Mouse (Mus musculus): ENCODE data around the gene Mybbp1a.
"Not testable (repeated sequence)": the region's sequence is repeated elsewhere in the genome, so short reads cannot be mapped to it uniquely, and the experiment has no call there.

The Mybbp1a gene

GRCm38 (mm10) chr11:72413601-72414190, 27.5 kb upstream of the Mybbp1a start:
- no peak for DNase-seq

DNA sequence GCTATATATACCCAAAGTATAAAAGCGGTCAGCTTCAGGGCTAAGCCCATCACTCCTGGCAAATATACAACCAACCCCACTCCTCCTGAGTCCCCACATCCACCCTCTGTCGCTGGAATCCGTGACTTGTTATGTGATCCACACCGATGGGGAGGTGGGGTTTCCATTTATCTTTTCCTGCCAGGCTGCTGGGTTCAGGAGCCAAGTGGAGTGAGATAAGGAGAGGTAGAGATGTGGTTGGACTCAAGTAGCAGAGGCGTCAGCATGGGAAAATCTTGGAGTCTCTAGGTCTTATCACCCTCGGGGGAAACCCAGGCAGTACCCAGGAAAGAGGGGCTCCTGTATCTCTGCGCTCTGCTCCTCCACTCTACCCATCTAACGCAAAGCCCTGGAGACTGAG, 26.0 kb upstream of the Mybbp1a start:
- DNase-seq = no peak

- DNase-seq = no peak
Observed at GRCm38 (mm10) chr11:72416666-72417065, 24.5 kb upstream of the Mybbp1a start.

DNA sequence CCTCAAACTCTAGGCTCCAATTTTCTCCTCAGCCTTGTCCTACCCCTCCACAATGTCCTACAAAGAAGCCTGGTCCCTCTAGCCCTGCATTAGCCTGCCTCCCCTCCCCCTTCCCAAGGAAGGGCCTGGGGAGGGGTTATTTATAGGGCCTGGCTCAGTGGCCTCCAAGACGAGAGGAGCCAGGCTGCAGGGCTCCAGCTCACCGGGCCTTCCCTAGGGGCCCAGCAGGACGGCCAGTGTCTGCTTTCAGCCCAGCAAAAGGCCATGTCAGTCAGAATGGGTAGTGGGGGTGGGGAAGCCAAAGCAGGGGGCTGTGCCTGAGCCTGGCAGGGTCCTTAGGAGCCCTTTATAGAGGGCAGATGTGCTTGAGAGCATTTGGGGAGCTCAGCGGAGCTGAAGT, 23.8 kb upstream of the Mybbp1a start:
- no peak for DNase-seq

GRCm38 (mm10) chr11:72418227-72418626, 22.9 kb upstream of the Mybbp1a start:
- DNase-seq = no peak

DNA sequence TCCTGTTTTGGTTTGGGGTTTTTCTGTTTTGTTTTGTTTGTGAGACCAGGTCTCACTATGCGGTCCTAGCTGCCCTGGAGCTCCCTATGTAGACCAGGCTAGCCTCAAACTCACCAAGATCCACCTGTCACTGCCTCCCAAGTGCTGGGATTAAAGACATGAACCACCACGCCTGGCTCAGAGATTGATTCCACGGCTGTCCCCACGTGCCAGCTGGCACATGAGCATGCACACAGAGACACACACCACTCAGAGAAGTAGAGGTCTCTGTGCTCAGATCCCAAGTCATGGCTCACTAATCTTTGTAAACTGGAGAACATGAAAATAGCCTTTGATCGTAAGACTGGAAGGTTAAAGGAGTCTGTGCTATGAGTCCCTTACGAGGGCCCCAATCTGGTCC, 22.1 kb upstream of the Mybbp1a start:
- no peak for DNase-seq

GRCm38 (mm10) chr11:72420460-72421122, 20.6 kb upstream of the Mybbp1a start:
- DNase-seq = no peak

DNA sequence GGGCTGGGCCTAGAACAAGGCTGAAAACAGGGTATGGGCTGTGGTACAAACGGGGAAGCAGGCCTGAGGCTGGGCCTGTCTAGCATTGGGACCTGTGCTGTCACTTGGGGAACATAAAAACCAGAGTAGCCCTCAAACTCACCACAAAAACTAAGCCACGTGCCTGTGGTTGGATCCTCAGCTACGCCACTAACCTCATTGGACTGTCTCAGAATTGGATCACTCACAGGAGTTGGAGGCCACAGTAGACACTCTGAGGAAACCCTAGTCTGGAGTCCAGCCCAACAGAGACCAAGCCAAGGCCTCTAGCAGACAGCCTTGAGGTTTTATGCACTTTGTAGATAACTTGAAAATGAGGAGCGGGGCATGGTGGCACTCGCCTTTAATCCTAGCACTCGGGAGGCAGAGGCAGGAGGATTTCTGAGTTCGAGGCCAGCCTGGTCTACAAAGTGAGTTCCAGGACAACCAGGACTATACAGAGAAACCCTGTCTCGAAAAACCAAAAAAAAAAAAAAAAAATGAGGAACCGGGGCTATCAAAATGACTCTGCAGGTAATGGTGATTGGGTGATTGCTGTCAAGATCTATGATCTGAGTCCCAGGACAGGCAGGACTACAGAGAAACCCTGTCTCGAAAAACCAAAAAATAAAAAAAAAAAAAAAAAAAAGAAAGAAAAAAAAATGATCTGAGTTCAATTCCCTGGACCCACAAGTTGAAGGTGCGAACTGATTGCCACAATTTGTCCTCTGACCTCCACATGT, 19.5 kb upstream of the Mybbp1a start:
- no peak for DNase-seq

DNA sequence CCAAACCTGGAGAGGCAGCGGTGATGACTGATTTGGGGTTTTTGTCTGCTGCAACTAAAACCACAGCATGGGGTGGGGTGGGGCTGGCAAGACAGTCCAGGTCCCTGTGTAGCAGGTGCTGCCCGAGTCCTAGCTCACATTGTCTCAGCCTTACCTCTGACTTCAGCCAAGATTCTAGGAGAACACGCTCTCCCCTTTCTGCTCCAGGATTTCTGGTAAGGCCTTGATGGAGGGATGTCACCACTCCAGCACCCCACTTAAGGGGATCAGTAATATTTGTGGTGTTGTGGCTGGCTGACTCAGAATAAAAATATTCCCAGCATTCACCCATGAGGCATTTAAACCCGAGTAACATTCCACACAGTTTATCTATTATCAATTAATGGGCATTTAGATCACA, 17.5 kb upstream of the Mybbp1a start:
- no peak for DNase-seq

DNA sequence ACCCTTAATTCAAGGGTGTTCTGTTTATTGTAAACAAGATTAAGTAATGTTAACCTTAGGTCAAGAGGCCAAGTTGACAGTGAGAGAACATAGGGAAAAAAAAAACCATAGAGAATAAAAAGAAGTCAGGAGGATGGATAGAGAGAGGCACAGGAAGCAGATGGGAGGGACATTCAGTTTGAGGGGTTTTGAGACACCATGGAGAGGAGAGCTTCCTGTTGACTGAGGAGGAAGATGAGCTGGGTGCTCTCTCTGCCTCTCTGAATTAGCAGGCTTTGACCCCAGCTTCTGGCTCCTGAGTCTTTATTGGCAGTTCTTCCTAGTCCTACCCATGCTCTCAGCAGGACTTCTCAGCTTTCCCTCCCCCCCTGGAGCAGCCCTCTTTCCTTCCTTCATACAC, 16.0 kb upstream of the Mybbp1a start:
- no peak for DNase-seq

DNA sequence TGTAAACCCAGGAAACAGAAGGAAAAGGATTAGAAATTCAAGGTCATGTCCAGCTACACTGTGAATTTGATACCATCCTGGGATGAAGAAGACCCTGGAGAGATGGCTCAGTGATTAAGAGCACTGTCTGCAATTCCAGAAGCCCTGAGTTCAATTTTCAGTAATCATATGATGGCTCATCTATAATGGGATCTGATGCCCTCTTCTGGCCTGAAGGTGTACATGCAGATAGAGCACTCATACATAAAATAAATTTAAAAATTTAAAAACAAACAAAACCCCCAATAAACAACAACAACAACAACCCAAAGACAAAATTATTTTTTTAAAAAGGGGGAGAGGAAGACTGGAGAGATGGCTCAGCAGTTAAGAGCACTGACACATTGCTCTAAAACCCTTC, 14.3 kb upstream of the Mybbp1a start:
- no peak for DNase-seq

DNA sequence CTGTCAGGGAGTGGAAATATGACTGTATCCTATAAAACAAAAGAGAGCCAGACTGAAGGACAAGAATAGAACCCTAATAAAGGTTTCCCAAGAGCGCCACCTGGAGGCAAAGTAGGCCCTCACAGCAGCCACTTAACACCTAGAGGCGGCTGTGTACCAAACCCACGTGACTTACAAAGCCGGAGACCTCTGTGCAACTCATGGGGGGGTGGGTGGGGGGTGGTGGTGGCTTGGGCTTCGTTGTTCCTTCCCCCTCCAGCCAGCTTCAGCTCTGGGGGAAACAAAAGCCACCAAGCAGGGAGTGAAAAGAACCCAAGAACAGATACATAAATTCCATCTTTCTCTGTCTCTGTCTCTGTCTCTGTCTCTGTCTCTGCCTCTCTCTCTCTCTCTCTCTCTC, 12.5 kb upstream of the Mybbp1a start:
- peak; percentile 86 for DNase-seq

- peak; percentile 84 for DNase-seq
Observed at GRCm38 (mm10) chr11:72429288-72429690, 11.9 kb upstream of the Mybbp1a start.

GRCm38 (mm10) chr11:72430311-72431068, 10.7 kb upstream of the Mybbp1a start:
- DNase-seq = not testable (repeated sequence)

DNA sequence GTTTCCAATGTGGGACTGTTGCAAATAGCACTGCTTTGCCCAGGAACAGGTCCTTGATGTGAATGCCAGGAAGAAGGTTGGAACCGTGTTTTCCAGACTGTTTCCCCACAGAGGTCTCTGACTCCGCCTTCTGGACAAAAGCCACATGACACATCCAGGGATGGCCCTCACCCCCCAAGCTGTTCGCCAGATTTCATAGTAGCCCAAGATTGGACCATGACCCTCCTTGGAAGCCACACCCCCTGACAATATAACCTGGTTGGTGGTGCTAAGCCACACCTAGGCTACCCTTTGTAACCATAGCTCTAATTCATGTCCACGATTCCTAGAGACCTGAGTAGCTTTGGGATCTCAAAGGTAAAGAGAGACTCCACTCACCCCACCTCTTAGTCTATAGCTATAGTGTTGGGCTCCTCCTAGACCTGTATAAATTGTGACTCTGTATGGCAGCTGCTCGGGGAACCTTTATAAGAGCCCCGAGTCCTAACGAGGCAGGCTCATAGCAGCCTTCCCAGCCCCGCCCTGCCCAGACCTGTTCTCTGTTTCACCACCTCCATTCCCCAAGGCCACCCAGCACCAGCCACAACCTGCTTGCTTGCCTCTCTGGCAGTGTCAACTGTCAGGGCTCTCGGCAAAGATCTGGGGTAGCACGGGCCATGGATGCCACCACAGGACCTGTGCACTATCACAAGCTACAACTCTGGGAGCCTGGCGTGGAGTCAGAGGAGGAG, 6.0 kb upstream of the Mybbp1a start, which contains the start of gene Ggt6:
Gene Ggt6, plus strand, starts transcription at position 564 of the 731 bp plus-strand sequence.
- DNase-seq = no peak

DNA sequence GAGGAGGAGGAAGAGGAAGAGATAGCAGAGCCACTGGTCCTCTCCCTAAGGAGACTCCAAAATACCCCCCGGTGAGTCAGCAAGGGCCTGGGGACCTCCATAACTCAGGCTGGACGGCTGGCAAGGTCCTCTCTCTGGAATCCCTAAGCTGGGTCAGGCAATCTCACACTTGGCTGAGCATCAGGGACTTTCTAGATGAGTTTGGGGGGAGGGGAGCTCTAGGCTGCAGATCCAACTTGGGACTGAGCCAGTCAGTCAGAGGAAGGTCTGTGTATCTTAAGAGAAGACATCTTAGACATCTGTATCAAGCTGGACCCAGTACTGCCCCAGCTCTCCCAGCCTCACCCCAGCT, 5.5 kb upstream of the Mybbp1a start:
- DNase-seq = no peak

- no peak for DNase-seq
Observed at GRCm38 (mm10) chr11:72436271-72436670, 4.9 kb upstream of the Mybbp1a start.

- DNase-seq = no peak
Observed at GRCm38 (mm10) chr11:72436756-72437650, 4.2 kb upstream of the Mybbp1a start.

DNA sequence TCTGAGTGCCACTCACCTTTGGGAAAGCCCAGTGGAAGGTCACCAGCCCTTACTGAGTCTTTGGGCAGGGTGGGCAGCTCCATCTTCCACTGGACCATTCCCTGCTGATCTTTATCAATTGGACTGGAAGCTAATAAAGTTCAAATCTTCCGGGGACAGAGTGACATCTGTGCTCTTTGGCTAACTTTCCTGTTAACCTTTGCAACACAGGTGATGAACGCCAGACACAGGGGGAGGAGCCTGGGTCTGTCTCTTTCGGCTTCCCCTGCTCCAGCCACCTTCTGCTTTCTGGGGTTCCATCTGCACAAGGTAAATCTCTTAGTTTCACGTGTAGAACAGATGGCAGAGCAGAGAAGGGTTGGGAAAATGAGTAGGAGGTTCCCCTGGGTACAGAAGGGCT, 2.7 kb upstream of the Mybbp1a start:
- no peak for DNase-seq

GRCm38 (mm10) chr11:72440597-72440964, 574 bp upstream of the Mybbp1a start:
- DNase-seq = not testable (repeated sequence)

GRCm38 (mm10) chr11:72446311-72447105, 5.4 kb downstream of the Mybbp1a start:
- no peak for DNase-seq
